In the genomic region with DNA sequence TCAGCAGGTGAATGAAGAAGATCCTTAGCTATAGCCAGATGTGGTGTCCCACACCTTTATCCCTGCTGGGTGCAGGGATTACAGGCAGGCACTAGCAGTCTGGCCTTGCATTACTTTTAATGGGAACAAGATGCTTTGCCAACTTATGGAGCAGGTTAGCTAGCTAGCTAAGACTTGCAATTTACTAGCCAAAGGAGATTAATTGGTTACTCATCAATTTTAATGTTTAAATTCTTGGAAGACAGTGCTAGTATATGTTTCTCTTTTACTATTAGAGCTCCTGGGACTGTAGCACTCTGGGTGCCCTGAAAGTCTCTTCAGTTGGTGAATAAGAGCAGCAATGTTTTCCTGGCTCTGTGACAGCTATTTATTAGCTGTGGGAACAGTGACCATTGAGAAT, we compare ENCODE assay signal across 22 mouse cellular contexts. TPM values are rescaled to one million over a fixed set of nuclear protein-coding genes. Genes with fewer than 3 reads are reported as not detected.
DNase-seq lines count a peak whose midpoint lies in the region; ATAC-seq and TF ChIP-seq lines count a peak whose summit lies in the region.
"Had no signal": no experiment of that assay in that cellular context is flagged by ENCODE, and none has a peak within 500 bp of the region (broad histone marks: within the 10 kb centered on the region; RNA-seq: fewer than 3 reads in every experiment).

No protein-coding gene starts in this region.

- H3K4me2 ChIP-seq in kidney, embryonic 16.5 days (replicated peaks; ENCODE audit: low read depth, low read length), result no peak overlapping the region
- H3K4me2 ChIP-seq in kidney, embryonic 14.5 days (replicated peaks; ENCODE audit: low read depth, low read length), result no peak overlapping the region
- H3K4me2 ChIP-seq: embryonic facial prominence, embryonic 13.5 days; embryonic facial prominence, embryonic 15.5 days; forebrain, embryonic 13.5 days; forebrain, embryonic 15.5 days had no signal

- no peak overlapping the region for H3K4me3 ChIP-seq in kidney, adult 2 months (ENCODE audit: insufficient read depth, low read depth, low read length)
- no peak overlapping the region for H3K4me3 ChIP-seq in kidney, embryonic 16.5 days (ENCODE audit: low read length)
- no peak overlapping the region for H3K4me3 ChIP-seq in kidney, embryonic 14.5 days (ENCODE audit: low read length)
- H3K4me3 ChIP-seq: embryonic facial prominence, embryonic 13.5 days; embryonic facial prominence, embryonic 15.5 days; erythroblast, embryonic 14.5 days; forebrain, embryonic 13.5 days; forebrain, embryonic 15.5 days had no signal

- H3K4me1 ChIP-seq in kidney, adult 2 months (ENCODE audit: control insufficient read depth, insufficient read depth, low read length), result peaks cover 20% of the 10 kb centered on the region; the same call in 1 of the 2 replicates
- H3K4me1 ChIP-seq in kidney, embryonic 16.5 days (ENCODE audit: insufficient read depth, low read length), result peaks cover 13% of the 10 kb centered on the region
- H3K4me1 ChIP-seq in kidney, embryonic 14.5 days (ENCODE audit: control insufficient read depth, insufficient read depth, low read length), result peaks cover 10% of the 10 kb centered on the region; the same call in 1 of the 2 replicates

- no peak overlapping the region for H3K9ac ChIP-seq in kidney, embryonic 16.5 days (replicated peaks; ENCODE audit: low read length)
- no peak overlapping the region for H3K9ac ChIP-seq in kidney, embryonic 14.5 days (ENCODE audit: low read depth, low read length)
- H3K9ac ChIP-seq: embryonic facial prominence, embryonic 13.5 days; embryonic facial prominence, embryonic 15.5 days; forebrain, embryonic 13.5 days; forebrain, embryonic 15.5 days had no signal

- TF ChIP-seq POLR2A in kidney, adult 2 months (IDR thresholded peaks at IDR 0.05; ENCODE audit: low read depth, low read length), result no peak

- DNase-seq in kidney, adult 2 months, result peak; percentile 60
- peak; percentile 23 for DNase-seq in kidney, postnatal 14 days
- DNase-seq in fat pad, adult 2 months (ENCODE audit: extremely low read depth, low read depth, low spot score), result peak; percentile 58
- peak; percentile 31 for DNase-seq in gonadal fat pad, adult 2 months (ENCODE audit: low read depth)
- DNase-seq in left cerebral cortex, adult 18-20 months (ENCODE audit: low spot score in 2 of 2), result no peak
- DNase-seq: adrenal gland, adult 2 months; adrenal gland, postnatal 10 days; adrenal gland, postnatal 25 days; cerebellum, adult 11 months; cerebellum, adult 18-20 months; cerebellum, adult 8-10 months; cerebellum, adult 9-11 months; cerebellum, postnatal 14 days; cerebellum, postnatal 36 days; embryo, embryonic 11 days had no signal

- no peak for ATAC-seq in kidney, embryonic 16.5 days (ENCODE audit: low FRiP score, low TSS enrichment)
- no peak for ATAC-seq in kidney, embryonic 14.5 days (ENCODE audit: low FRiP score, low TSS enrichment)
- ATAC-seq: forebrain, embryonic 13.5 days; forebrain, embryonic 15.5 days had no signal

- no peaks in the 10 kb centered on the region for H3K27me3 ChIP-seq in kidney, adult 2 months (replicated peaks; ENCODE audit: control insufficient read depth, insufficient read depth, low read length)
- H3K27me3 ChIP-seq in kidney, embryonic 16.5 days (ENCODE audit: insufficient read depth, low read length), result no peaks in the 10 kb centered on the region
- no peaks in the 10 kb centered on the region for H3K27me3 ChIP-seq in kidney, embryonic 14.5 days (ENCODE audit: control insufficient read depth, insufficient read depth, low read length)
- H3K27me3 ChIP-seq: embryonic facial prominence, embryonic 13.5 days; embryonic facial prominence, embryonic 15.5 days; forebrain, embryonic 13.5 days; forebrain, embryonic 15.5 days had no signal

- TF ChIP-seq CTCF in kidney, adult 2 months (conservative IDR thresholded peaks at IDR 0.05; ENCODE audit: insufficient read depth, insufficient read length, low read depth, low read length), result no peak

- peaks cover 1% of the 10 kb centered on the region; the same call in 1 of the 2 replicates for H3K36me3 ChIP-seq in kidney, adult 2 months (ENCODE audit: control insufficient read depth, insufficient read depth, low read length)
- H3K36me3 ChIP-seq in kidney, embryonic 16.5 days (ENCODE audit: insufficient read depth, low read length), result peaks cover 58% of the 10 kb centered on the region
- H3K36me3 ChIP-seq in kidney, embryonic 14.5 days (ENCODE audit: control insufficient read depth, insufficient read depth, low read length), result peaks cover 59% of the 10 kb centered on the region

- no peaks in the 10 kb centered on the region for H3K9me3 ChIP-seq in kidney, embryonic 16.5 days (ENCODE audit: low read length)
- no peaks in the 10 kb centered on the region for H3K9me3 ChIP-seq in kidney, embryonic 14.5 days (ENCODE audit: control insufficient read depth, low read length)
- H3K9me3 ChIP-seq: embryonic facial prominence, embryonic 13.5 days; embryonic facial prominence, embryonic 15.5 days; forebrain, embryonic 13.5 days; forebrain, embryonic 15.5 days had no signal

- H3K27ac ChIP-seq in kidney, adult 2 months (ENCODE audit: insufficient read depth, low read depth, low read length), result peak overlapping the region; percentile 63; the same call in 1 of the 2 replicates
- no peak overlapping the region for H3K27ac ChIP-seq in kidney, embryonic 16.5 days (ENCODE audit: low read length)
- H3K27ac ChIP-seq in kidney, embryonic 14.5 days (ENCODE audit: low read depth, low read length), result no peak overlapping the region
- H3K27ac ChIP-seq: embryonic facial prominence, embryonic 13.5 days; embryonic facial prominence, embryonic 15.5 days; forebrain, embryonic 13.5 days; forebrain, embryonic 15.5 days had no signal

RNA-seq across cellular contexts. Expression of a gene that starts 4.1 kb away (rescaled TPM):
- 18.5 and 20.5 TPM in 2 replicates for polyA plus RNA-seq in kidney, adult 2 months (2012; rRNA removed)
- polyA plus RNA-seq in kidney, embryonic 16.5 days (2015; fragmentation: Nextera tagmentation; extraction: Ambion mirVana), result 45.5 and 49.5 TPM in 2 replicates
- 36.6 and 61.5 TPM in 2 replicates for polyA plus RNA-seq in kidney, embryonic 14.5 days (2014; fragmentation: Nextera tagmentation; extraction: Ambion mirVana)
- 43.0 and 44.9 TPM in 2 replicates for polyA plus RNA-seq in gonadal fat pad, adult 2 months (2012; rRNA removed)
- 10 to 100 TPM; 38.6 to 41.9 TPM for total RNA-seq in left cerebral cortex, adult 18-20 months (2021)

RNA-seq across cellular contexts. Expression of a gene that starts 4.2 kb away (rescaled TPM):
- 3.8 and 4.0 TPM in 2 replicates for polyA plus RNA-seq in kidney, adult 2 months (2012; rRNA removed)
- 13.3 and 16.8 TPM in 2 replicates for polyA plus RNA-seq in kidney, embryonic 16.5 days (2015; fragmentation: Nextera tagmentation; extraction: Ambion mirVana)
- polyA plus RNA-seq in kidney, embryonic 14.5 days (2014; fragmentation: Nextera tagmentation; extraction: Ambion mirVana), result 9.3 and 15.6 TPM in 2 replicates
- 4.9 and 6.3 TPM in 2 replicates for polyA plus RNA-seq in gonadal fat pad, adult 2 months (2012; rRNA removed)
- total RNA-seq in left cerebral cortex, adult 18-20 months (2021), result 1 to 10 TPM; 6.1 to 6.3 TPM

RNA-seq across cellular contexts. Expression of a gene that starts 41.2 kb away (rescaled TPM):
- polyA plus RNA-seq in kidney, adult 2 months (2012; rRNA removed), result 63.0 and 70.7 TPM in 2 replicates
- polyA plus RNA-seq in kidney, embryonic 16.5 days (2015; fragmentation: Nextera tagmentation; extraction: Ambion mirVana), result 109 TPM in 2 replicates
- polyA plus RNA-seq in kidney, embryonic 14.5 days (2014; fragmentation: Nextera tagmentation; extraction: Ambion mirVana), result 114 and 120 TPM in 2 replicates
- 53.0 and 62.2 TPM in 2 replicates for polyA plus RNA-seq in gonadal fat pad, adult 2 months (2012; rRNA removed)
- total RNA-seq in left cerebral cortex, adult 18-20 months (2021), result 10 to 100 TPM; 37.3 to 42.1 TPM

RNA-seq across cellular contexts. Expression of a gene that starts 41.2 kb away (rescaled TPM):
- 246 and 292 TPM in 2 replicates for polyA plus RNA-seq in kidney, adult 2 months (2012; rRNA removed)
- polyA plus RNA-seq in kidney, embryonic 16.5 days (2015; fragmentation: Nextera tagmentation; extraction: Ambion mirVana), result 132 and 139 TPM in 2 replicates
- 102 and 106 TPM in 2 replicates for polyA plus RNA-seq in kidney, embryonic 14.5 days (2014; fragmentation: Nextera tagmentation; extraction: Ambion mirVana)
- 146 and 181 TPM in 2 replicates for polyA plus RNA-seq in gonadal fat pad, adult 2 months (2012; rRNA removed)
- total RNA-seq in left cerebral cortex, adult 18-20 months (2021), result 10 to 100 TPM; 76.0 to 87.1 TPM

RNA-seq across cellular contexts. Expression of a gene that starts 45.8 kb away (rescaled TPM):
- polyA plus RNA-seq in kidney, adult 2 months (2012; rRNA removed), result 69.7 and 80.4 TPM in 2 replicates
- 44.8 and 51.2 TPM in 2 replicates for polyA plus RNA-seq in kidney, embryonic 16.5 days (2015; fragmentation: Nextera tagmentation; extraction: Ambion mirVana)
- polyA plus RNA-seq in kidney, embryonic 14.5 days (2014; fragmentation: Nextera tagmentation; extraction: Ambion mirVana), result 35.6 and 36.0 TPM in 2 replicates
- polyA plus RNA-seq in gonadal fat pad, adult 2 months (2012; rRNA removed), result 117 and 138 TPM in 2 replicates
- total RNA-seq in left cerebral cortex, adult 18-20 months (2021), result 100 to 1,000 TPM; 102 to 116 TPM

Comparison
In these comparisons a context has a peak if more than half of its experiments do, and no peak if none do; other contexts are left out.
1. DNase-seq: peak in kidney, adult 2 months (single experiment), kidney, postnatal 14 days (single experiment), fat pad, adult 2 months (single experiment) and gonadal fat pad, adult 2 months (single experiment); none in left cerebral cortex, adult 18-20 months (0 of 2).